Mouse (Mus musculus) spleen, embryonic (tissue): Measurements from ENCODE around the gene Tgfb1i1.

Experiments
- CTCF ChIA-PET: fragments of 350-600 bp; sonication (Branson Sonifier 250); formaldehyde crosslinking; loops from one replicate; lab custom pipeline; 2022; lab: Charles Lee

The Tgfb1i1 gene

GRCm38 (mm10) chr7:128285060-128285459 lies 38.4 kb downstream of the Tgfb1i1 start:
- CTCF ChIA-PET: no interaction called here

GRCm38 (mm10) chr7:128288923-128289544 lies 42.4 kb downstream of the Tgfb1i1 start:
- CTCF ChIA-PET: no interaction called here

GRCm38 (mm10) chr7:128294785-128295184 lies 48.2 kb downstream of the Tgfb1i1 start:
- CTCF ChIA-PET: no interaction called here

GRCm38 (mm10) chr7:128296514-128296913 lies 49.9 kb downstream of the Tgfb1i1 start:
- CTCF ChIA-PET: no interaction called here

- CTCF ChIA-PET: no interaction called here
Measured at GRCm38 (mm10) chr7:128297291-128297616, 50.6 kb downstream of the Tgfb1i1 start.

- CTCF ChIA-PET: no interaction called here
Measured at GRCm38 (mm10) chr7:128297617-128298480, 51.2 kb downstream of the Tgfb1i1 start, which contains the start of gene BC017158. Gene BC017158, minus strand, starts transcription at chr7:128298170.

GRCm38 (mm10) chr7:128298481-128299342 lies 52.1 kb downstream of the Tgfb1i1 start:
- CTCF ChIA-PET: no interaction called here

- CTCF ChIA-PET: no interaction called here
Measured at GRCm38 (mm10) chr7:128300952-128301351, 54.3 kb downstream of the Tgfb1i1 start.

GRCm38 (mm10) chr7:128302151-128302550 lies 55.5 kb downstream of the Tgfb1i1 start:
- CTCF ChIA-PET: no interaction called here

- CTCF ChIA-PET: no interaction called here
Measured at GRCm38 (mm10) chr7:128304198-128304597, 57.6 kb downstream of the Tgfb1i1 start.

- CTCF ChIA-PET: no interaction called here
Measured at GRCm38 (mm10) chr7:128304907-128305306, 58.3 kb downstream of the Tgfb1i1 start.
